Mouse (Mus musculus) lung, postnatal 0 days (tissue): Measurements from ENCODE around the gene Stk10.

ENCODE experiments used
- CTCF ChIP-seq: IDR thresholded peaks from 2 replicates; pipeline ENCODE4 v1.5.1; 2016; ENCODE audit warnings: antibody characterized with exemption, mild to moderate bottlenecking
- EP300 ChIP-seq: IDR thresholded peaks from 2 replicates; pipeline ENCODE4 v1.6.1; 2016; ENCODE audit warnings: antibody characterized with exemption, mild to moderate bottlenecking, control low read depth

DNA sequence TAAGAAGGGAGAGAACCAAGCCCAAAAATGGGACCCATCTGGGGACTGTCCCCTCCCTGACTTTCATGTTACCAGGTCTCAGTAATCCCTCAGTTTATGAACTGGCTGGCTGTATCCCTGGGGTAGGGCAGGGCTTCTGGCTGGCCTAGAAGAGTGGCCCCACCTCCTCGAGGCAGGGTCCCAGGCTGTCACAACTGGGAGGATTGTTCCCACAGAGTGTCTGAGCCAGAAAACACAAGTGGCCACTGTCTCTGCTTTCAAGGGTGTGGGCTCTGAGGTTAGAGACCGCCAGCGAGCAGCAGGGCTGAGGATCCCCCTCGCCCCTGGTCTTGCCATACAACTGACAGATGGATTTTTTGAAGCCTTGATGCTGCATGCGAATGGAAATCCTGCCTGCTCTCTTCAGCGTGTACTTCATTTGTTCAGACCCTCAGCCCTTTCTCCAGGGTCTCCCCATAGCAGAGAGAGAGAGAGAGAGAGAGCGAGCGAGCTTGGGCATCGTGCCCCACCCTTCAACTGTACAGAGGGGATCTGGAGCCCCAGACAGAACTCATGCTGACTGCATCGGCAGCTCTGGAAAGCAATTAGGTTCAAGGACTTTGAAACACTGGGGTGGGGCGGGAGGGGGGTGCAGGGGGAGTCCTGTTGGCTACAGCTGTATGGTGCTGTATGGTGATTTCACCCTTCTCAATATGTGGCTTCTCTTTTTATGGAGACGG, 18.6 kb downstream of the Stk10 start:
- no peak for TF ChIP-seq CTCF
- no peak for TF ChIP-seq EP300
